8 mouse cellular contexts compared by ENCODE assay signal in genomic region chr15:93750953-93751352, GRCm38 (mm10).
DNase-seq lines count a peak whose midpoint lies in the region; ATAC-seq and TF ChIP-seq lines count a peak whose summit lies in the region.

No protein-coding gene starts in this region.

- peak; percentile 25 for DNase-seq in hindbrain, embryonic 10.5 days (ENCODE audit: low spot score)
- peak; percentile 67 for DNase-seq in brain, adult 2 months (ENCODE audit: low read depth, low spot score)
- peak; percentile 25 to 41 for DNase-seq in layer of hippocampus, adult 2 months (ENCODE audit: low spot score in 2 of 2)
- DNase-seq in lung, adult 18-20 months, result peak; percentile 14 to 37
- DNase-seq in stomach, postnatal 0 days (ENCODE audit: low spot score), result no peak
- DNase-seq in cerebellum, adult 8-10 months, result no peak

- ATAC-seq in hindbrain, embryonic 12.5 days (ENCODE audit: low FRiP score), result no peak
- no peak for ATAC-seq in heart, embryonic 11.5 days (replicated peaks; ENCODE audit: insufficient number of reproducible peaks, low FRiP score, low TSS enrichment)
- no peak for ATAC-seq in stomach, postnatal 0 days (ENCODE audit: low FRiP score, low TSS enrichment)

- TF ChIP-seq EP300 in stomach, postnatal 0 days (optimal IDR thresholded peaks at IDR 0.05), result no peak

- 0 out of 2 replicates have a peak, but pooled peaks cover 4% of the 10 kb centered on the region for H3K9me3 ChIP-seq in hindbrain, embryonic 10.5 days
- peaks cover 4% of the 10 kb centered on the region; the same call in 1 of the 2 replicates for H3K9me3 ChIP-seq in hindbrain, embryonic 12.5 days (replicated peaks)
- no peaks in the 10 kb centered on the region; the same call in 1 of the 2 replicates for H3K9me3 ChIP-seq in heart, embryonic 11.5 days (replicated peaks; ENCODE audit: control insufficient read depth, low read length)
- no peaks in the 10 kb centered on the region for H3K9me3 ChIP-seq in stomach, postnatal 0 days (ENCODE audit: control insufficient read depth, low read length)

- 60% methylated on average over 8 of the region's 8 CpGs for WGBS in hindbrain, embryonic 10.5 days
- 67% methylated on average over 8 of the region's 8 CpGs for WGBS in hindbrain, embryonic 12.5 days
- WGBS in heart, embryonic 11.5 days (ENCODE audit: insufficient replicate concordance), result 10% methylated on average over 8 of the region's 8 CpGs
- WGBS in stomach, postnatal 0 days, result 23% methylated on average over 8 of the region's 8 CpGs

- no peak overlapping the region for H3K27ac ChIP-seq in hindbrain, embryonic 10.5 days
- H3K27ac ChIP-seq in hindbrain, embryonic 12.5 days, result no peak overlapping the region
- H3K27ac ChIP-seq in heart, embryonic 11.5 days (ENCODE audit: low read depth, low read length), result no peak overlapping the region
- no peak overlapping the region for H3K27ac ChIP-seq in layer of hippocampus, adult 2 months
- H3K27ac ChIP-seq in stomach, postnatal 0 days (replicated peaks), result no peak overlapping the region

- peak; percentile 71 for TF ChIP-seq CTCF in layer of hippocampus, adult 2 months (conservative IDR thresholded peaks at IDR 0.05)
- TF ChIP-seq CTCF in stomach, postnatal 0 days (IDR thresholded peaks at IDR 0.05; ENCODE audit: low read depth), result peak; percentile 57

- no peak overlapping the region for H3K4me3 ChIP-seq in hindbrain, embryonic 10.5 days
- H3K4me3 ChIP-seq in hindbrain, embryonic 12.5 days, result no peak overlapping the region
- H3K4me3 ChIP-seq in heart, embryonic 11.5 days (ENCODE audit: low read depth, low read length), result no peak overlapping the region
- H3K4me3 ChIP-seq in layer of hippocampus, adult 2 months, result no peak overlapping the region
- no peak overlapping the region for H3K4me3 ChIP-seq in stomach, postnatal 0 days (ENCODE audit: low read depth, low read length)

- no peak overlapping the region for H3K4me2 ChIP-seq in hindbrain, embryonic 12.5 days (replicated peaks)
- peak overlapping the region; percentile 37; the same call in 1 of the 2 replicates for H3K4me2 ChIP-seq in heart, embryonic 11.5 days
- H3K4me2 ChIP-seq in stomach, postnatal 0 days (replicated peaks; ENCODE audit: low read depth), result no peak overlapping the region

- no peaks in the 10 kb centered on the region for H3K4me1 ChIP-seq in hindbrain, embryonic 10.5 days (replicated peaks)
- H3K4me1 ChIP-seq in hindbrain, embryonic 12.5 days, result no peaks in the 10 kb centered on the region
- peaks cover 3% of the 10 kb centered on the region for H3K4me1 ChIP-seq in heart, embryonic 11.5 days (ENCODE audit: control insufficient read depth, insufficient read depth, low read length)
- no peaks in the 10 kb centered on the region for H3K4me1 ChIP-seq in stomach, postnatal 0 days (replicated peaks; ENCODE audit: control insufficient read depth, insufficient read depth)

- no peaks in the 10 kb centered on the region for H3K36me3 ChIP-seq in hindbrain, embryonic 10.5 days
- no peaks in the 10 kb centered on the region for H3K36me3 ChIP-seq in hindbrain, embryonic 12.5 days
- H3K36me3 ChIP-seq in heart, embryonic 11.5 days (ENCODE audit: control insufficient read depth, insufficient read depth, low read length), result no peaks in the 10 kb centered on the region
- no peaks in the 10 kb centered on the region for H3K36me3 ChIP-seq in stomach, postnatal 0 days (ENCODE audit: control insufficient read depth, insufficient read depth, low read length)

- no peaks in the 10 kb centered on the region for H3K27me3 ChIP-seq in hindbrain, embryonic 10.5 days (ENCODE audit: insufficient read depth, poor library complexity, severe bottlenecking)
- H3K27me3 ChIP-seq in hindbrain, embryonic 12.5 days, result no peaks in the 10 kb centered on the region
- H3K27me3 ChIP-seq in heart, embryonic 11.5 days (ENCODE audit: control insufficient read depth, insufficient read depth, low read length), result no peaks in the 10 kb centered on the region
- no peaks in the 10 kb centered on the region for H3K27me3 ChIP-seq in stomach, postnatal 0 days (ENCODE audit: control insufficient read depth, insufficient read depth, low read length)

- H3K9ac ChIP-seq in hindbrain, embryonic 12.5 days, result no peak overlapping the region
- no peak overlapping the region for H3K9ac ChIP-seq in heart, embryonic 11.5 days (ENCODE audit: low read depth, low read length)
- H3K9ac ChIP-seq in stomach, postnatal 0 days (ENCODE audit: low read length), result no peak overlapping the region

Comparison
In these comparisons a context has a peak if more than half of its experiments do, and no peak if none do; other contexts are left out.
1. DNase-seq: peak in hindbrain, embryonic 10.5 days (single experiment), brain, adult 2 months (single experiment), layer of hippocampus, adult 2 months (2 of 2) and lung, adult 18-20 months (2 of 2); none in stomach, postnatal 0 days (single experiment) and cerebellum, adult 8-10 months (single experiment).